Mouse (Mus musculus) myocyte (in vitro differentiated cells): ENCODE measurements around the gene Nfkbil1. TPM values are rescaled to one million over a fixed set of nuclear protein-coding genes. Genes with fewer than 3 reads are reported as not detected.

Source experiments
- H3K27me3 ChIP-seq: one replicate; pipeline ENCODE4 v1.6.1; 2011; ENCODE audit not compliant: control insufficient read depth, insufficient read depth, insufficient read length
- H3K36me3 ChIP-seq: one replicate; pipeline ENCODE4 v1.6.1; 2011; ENCODE audit not compliant: control insufficient read depth, insufficient read depth
- H3K4me2 ChIP-seq: one replicate; pipeline ENCODE4 v1.6.1; 2011; ENCODE audit warnings: low read depth, control low read depth
- H3K4me3 ChIP-seq: one replicate; pipeline ENCODE4 v1.5.1; 2011; ENCODE audit warnings: mild to moderate bottlenecking, control low read depth, moderate library complexity
- H3K79me2 ChIP-seq: one replicate; pipeline ENCODE4 v1.6.1; 2011; ENCODE audit not compliant: control insufficient read depth, insufficient read depth
- H3ac ChIP-seq: one replicate; pipeline ENCODE4 v1.6.1; 2011; ENCODE audit not compliant: control insufficient read depth, insufficient read length
- CEBPB ChIP-seq: IDR thresholded peaks from 2 replicates; pipeline ENCODE4 v1.6.1; 2011; ENCODE audit warnings: mild to moderate bottlenecking, moderate library complexity; ENCODE audit not compliant: poor library complexity, insufficient read depth, severe bottlenecking
- E2F4 ChIP-seq: IDR thresholded peaks from one replicate; pipeline ENCODE4 v1.6.1; 2011; ENCODE audit warnings: mild to moderate bottlenecking, control low read depth, moderate library complexity; ENCODE audit not compliant: insufficient read depth
- MAX ChIP-seq: IDR thresholded peaks from one replicate; pipeline ENCODE4 v1.6.1; 2011; ENCODE audit warnings: low read depth, mild to moderate bottlenecking, control low read depth
- MYOD1 ChIP-seq, 3 experiments: IDR thresholded peaks; one replicate each; pipeline ENCODE4 v1.6.1; 2011; ENCODE audit warnings: control low read depth in 2 of 3, low read depth in 2 of 3, mild to moderate bottlenecking in 2 of 3, moderate library complexity in 1 of 3; ENCODE audit not compliant: insufficient read length in 2 of 3, control insufficient read depth in 1 of 3
- MYOG ChIP-seq, 3 experiments: IDR thresholded peaks; one replicate each; pipeline ENCODE4 v1.6.1; 2011; ENCODE audit warnings: control low read depth in 2 of 3, low read depth in 2 of 3, mild to moderate bottlenecking in 2 of 3; ENCODE audit not compliant: insufficient read length in 2 of 3, control insufficient read depth in 1 of 3, insufficient read depth in 1 of 3
- POLR2A ChIP-seq: IDR thresholded peaks from one replicate; pipeline ENCODE4 v1.6.1; 2011; ENCODE audit warnings: low read depth, mild to moderate bottlenecking, control low read depth, moderate library complexity; ENCODE audit not compliant: insufficient read length
- POLR2AphosphoS2 ChIP-seq: IDR thresholded peaks from one replicate; pipeline ENCODE4 v1.6.1; 2011; ENCODE audit warnings: low read depth, control low read depth; ENCODE audit not compliant: insufficient read length
- REST ChIP-seq: IDR thresholded peaks from one replicate; pipeline ENCODE4 v1.6.1; 2011; ENCODE audit warnings: mild to moderate bottlenecking, control low read depth, moderate library complexity; ENCODE audit not compliant: insufficient read depth, insufficient read length
- SRF ChIP-seq: IDR thresholded peaks from one replicate; pipeline ENCODE4 v1.6.1; 2011; ENCODE audit warnings: low read depth; ENCODE audit not compliant: control insufficient read depth, insufficient read length
- TCF12 ChIP-seq: IDR thresholded peaks from one replicate; pipeline ENCODE4 v1.6.1; 2011; ENCODE audit warnings: mild to moderate bottlenecking, control low read depth; ENCODE audit not compliant: poor library complexity, insufficient read depth, severe bottlenecking
- TCF3 ChIP-seq: IDR thresholded peaks from one replicate; pipeline ENCODE4 v1.6.1; 2011; ENCODE audit warnings: low read depth, control low read depth; ENCODE audit not compliant: insufficient read length
- USF1 ChIP-seq: IDR thresholded peaks from one replicate; pipeline ENCODE4 v1.6.1; 2011; ENCODE audit warnings: low read depth, mild to moderate bottlenecking, control low read depth, moderate library complexity
- polyA plus RNA-seq: library from polyadenylated mRNA; unstranded; fragments of >200 nt; fragmentation: generic; extraction: Trizol; gene quantifications from one replicate; pipeline ENCODE4 v1.2.1, GENCODE M21; 2012; ENCODE audit warnings: missing spikeins

Nfkbil1 gene
- polyA plus RNA-seq, 1 experiment = 27.1 TPM

DNA sequence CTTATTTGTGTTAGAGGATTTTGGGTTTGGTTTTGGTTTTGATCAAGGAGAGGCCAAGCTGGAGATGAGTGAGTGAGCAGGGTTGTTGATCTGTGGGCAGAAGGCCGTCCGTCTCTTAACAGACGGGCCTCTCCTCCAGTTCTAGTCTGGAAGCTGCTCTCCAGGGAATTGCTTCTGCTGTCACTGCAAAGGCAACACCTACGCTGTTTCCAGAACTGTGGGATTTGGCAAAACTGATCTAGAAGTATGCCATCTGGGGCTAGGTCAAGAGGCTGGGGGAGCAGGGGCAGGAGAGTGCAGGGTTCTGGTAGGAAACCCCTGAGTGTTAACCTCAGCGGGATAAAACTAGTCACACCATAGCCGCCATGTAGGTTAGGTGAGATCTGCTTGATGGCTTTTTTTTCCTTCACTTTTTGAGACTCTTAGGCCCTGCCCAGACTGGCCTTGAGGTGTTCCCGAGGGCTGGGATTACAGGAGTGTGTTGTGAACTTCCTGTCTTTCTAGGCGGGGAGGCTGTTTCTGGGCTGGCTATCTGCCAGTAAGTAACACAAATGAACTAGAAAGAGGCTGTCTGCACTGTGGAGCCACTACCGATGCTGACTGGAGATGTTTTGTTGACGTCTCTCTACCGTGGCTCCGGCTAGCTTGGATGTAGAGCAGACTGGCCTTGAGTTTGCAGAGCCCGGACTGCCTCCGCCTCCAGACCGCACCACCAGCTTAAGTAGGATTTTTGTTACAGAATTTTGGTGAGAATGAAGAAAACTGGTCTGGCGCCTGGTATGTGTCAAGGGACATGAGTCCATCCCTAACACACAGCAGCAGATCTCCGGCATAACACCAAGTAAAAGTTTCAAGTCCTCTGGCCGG lies 2.2 kb downstream of the Nfkbil1 start, which contains the start of gene Atp6v1g2:
Gene Atp6v1g2, plus strand, starts transcription at position 547 of the 867 bp plus-strand sequence.
- Histone ChIP-seq H3K79me2 (peaks cover 21% of the 10 kb centered on the region), H3K4me2 (peak within 1 kb of the TSS; percentile 80), H3ac (peak within 1 kb of the TSS; percentile 80), H3K36me3 (peaks cover 14% of the 10 kb centered on the region), H3K27me3 (no peaks in the 10 kb centered on the region), H3K4me3 (peak within 1 kb of the TSS; percentile 94)
- TF ChIP-seq MYOD1 (IDR thresholded peaks at IDR 0.05; ENCODE audit: control insufficient read depth in 1 of 3, insufficient read length in 2 of 3, low read depth in 2 of 3) = no peak
- TF ChIP-seq TCF3 = no peak
- no peak for TF ChIP-seq POLR2A
- TF ChIP-seq POLR2AphosphoS2 = no peak
- no peak for TF ChIP-seq USF1
- TF ChIP-seq CEBPB = no peak
- no peak for TF ChIP-seq REST

DNA sequence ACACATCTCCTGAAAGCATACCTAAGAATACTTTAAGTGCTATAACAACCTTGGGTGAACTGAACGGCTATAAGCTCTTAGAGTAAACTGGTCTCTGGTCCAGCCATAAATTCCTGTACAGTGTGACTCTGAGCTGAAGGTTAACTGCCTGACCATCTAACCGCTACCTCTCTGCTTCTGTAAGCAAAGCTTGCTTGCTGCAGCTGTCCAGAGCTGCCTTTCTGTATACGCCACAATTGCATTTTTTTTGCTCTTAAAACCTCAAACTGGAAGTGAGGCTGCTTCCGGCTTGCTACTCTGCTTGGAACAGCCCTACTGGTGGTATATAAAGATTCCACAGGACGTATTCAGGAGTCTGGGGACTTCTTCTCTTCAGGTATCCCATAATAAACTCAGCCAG lies 2.9 kb downstream of the Nfkbil1 start:
- Histone ChIP-seq H3K27me3 (no peaks in the 10 kb centered on the region), H3K36me3 (peaks cover 14% of the 10 kb centered on the region), H3K4me2 (no peak overlapping the region), H3K79me2 (peaks cover 21% of the 10 kb centered on the region), H3ac (no peak overlapping the region), H3K4me3 (no peak overlapping the region)
- no peak for TF ChIP-seq POLR2AphosphoS2
- no peak for TF ChIP-seq CEBPB
- no peak for TF ChIP-seq USF1
- TF ChIP-seq MYOD1 (IDR thresholded peaks at IDR 0.05; ENCODE audit: control insufficient read depth in 1 of 3, insufficient read length in 2 of 3, low read depth in 2 of 3) = no peak
- no peak for TF ChIP-seq TCF12
- no peak for TF ChIP-seq REST
- TF ChIP-seq SRF = no peak
- TF ChIP-seq MAX = no peak
- no peak for TF ChIP-seq TCF3
- no peak for TF ChIP-seq POLR2A
- TF ChIP-seq E2F4 = no peak
- no peak for TF ChIP-seq MYOG (IDR thresholded peaks at IDR 0.05; ENCODE audit: control insufficient read depth in 1 of 3, insufficient read depth in 1 of 3, insufficient read length in 2 of 3, low read depth in 2 of 3)

DNA sequence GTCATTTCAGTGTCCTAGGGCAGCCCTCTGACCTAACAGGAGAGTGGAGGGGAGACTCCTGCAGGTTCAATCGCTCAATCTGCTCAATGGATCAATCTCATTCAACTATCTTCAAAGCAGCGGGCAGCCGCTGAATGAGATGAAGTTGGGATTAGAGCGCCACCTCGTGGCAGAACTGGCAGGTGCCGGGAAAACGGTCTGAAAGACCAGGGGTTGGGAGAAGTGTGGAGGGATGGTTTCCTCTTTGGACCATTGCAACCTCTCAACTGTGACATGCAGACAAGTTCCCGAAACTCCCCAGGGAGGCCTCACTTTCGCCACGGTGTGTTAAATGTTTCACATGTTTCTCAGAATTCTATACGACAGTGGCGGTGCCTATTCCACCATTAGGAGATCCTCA lies 3.5 kb downstream of the Nfkbil1 start:
- peaks cover 14% of the 10 kb centered on the region for H3K36me3 ChIP-seq
- peaks cover 21% of the 10 kb centered on the region for H3K79me2 ChIP-seq
- TF ChIP-seq MAX = no peak
- TF ChIP-seq REST = no peak
- no peak for TF ChIP-seq TCF3
- TF ChIP-seq E2F4 = no peak
- TF ChIP-seq CEBPB = no peak
- TF ChIP-seq USF1 = no peak
- no peak for TF ChIP-seq POLR2AphosphoS2
- no peaks in the 10 kb centered on the region for H3K27me3 ChIP-seq
- no peak overlapping the region for H3K4me2 ChIP-seq
- H3ac ChIP-seq = no peak overlapping the region
- H3K4me3 ChIP-seq = no peak overlapping the region

DNA sequence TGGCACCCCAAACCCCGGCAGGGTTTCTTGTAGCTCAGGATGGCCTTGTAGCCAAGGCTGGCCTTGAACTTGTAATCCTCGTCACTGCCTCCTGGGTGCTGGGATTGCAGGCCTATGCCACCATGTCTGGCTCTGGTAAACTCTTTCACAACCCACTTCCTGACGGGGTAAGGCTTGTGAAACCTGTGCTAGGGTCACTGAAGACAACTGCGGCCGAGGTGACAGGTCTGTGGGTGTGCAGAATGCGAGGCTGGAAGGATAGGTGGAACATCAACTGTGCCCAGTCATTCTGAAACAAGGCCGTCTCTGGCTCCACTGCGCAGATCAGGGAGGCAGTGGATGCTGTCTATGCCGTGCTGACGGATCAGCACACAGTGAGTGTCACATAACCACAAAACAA lies 4.6 kb downstream of the Nfkbil1 start:
- Histone ChIP-seq H3K27me3 (no peaks in the 10 kb centered on the region), H3ac (no peak overlapping the region), H3K79me2 (peaks cover 21% of the 10 kb centered on the region), H3K36me3 (peaks cover 14% of the 10 kb centered on the region), H3K4me3 (no peak overlapping the region), H3K4me2 (no peak overlapping the region)
- no peak for TF ChIP-seq MYOG (IDR thresholded peaks at IDR 0.05; ENCODE audit: control insufficient read depth in 1 of 3, insufficient read depth in 1 of 3, insufficient read length in 2 of 3, low read depth in 2 of 3)
- no peak for TF ChIP-seq MAX
- TF ChIP-seq POLR2A = no peak
- no peak for TF ChIP-seq USF1
- no peak for TF ChIP-seq TCF12
- TF ChIP-seq TCF3 = no peak
- no peak for TF ChIP-seq POLR2AphosphoS2
- TF ChIP-seq MYOD1 (IDR thresholded peaks at IDR 0.05; ENCODE audit: control insufficient read depth in 1 of 3, insufficient read length in 2 of 3, low read depth in 2 of 3) = no peak

- H3K36me3 ChIP-seq = peaks cover 10% of the 10 kb centered on the region
- H3K4me3 ChIP-seq = no peak overlapping the region
- peaks cover 5% of the 10 kb centered on the region for H3K79me2 ChIP-seq
- no peak overlapping the region for H3K4me2 ChIP-seq
- TF ChIP-seq MAX (no peak), CEBPB (no peak), POLR2A (no peak), TCF12 (no peak), MYOD1 (IDR thresholded peaks at IDR 0.05; ENCODE audit: control insufficient read depth in 1 of 3, insufficient read length in 2 of 3, low read depth in 2 of 3) (no peak), E2F4 (no peak), REST (no peak), POLR2AphosphoS2 (no peak), USF1 (no peak), MYOG (IDR thresholded peaks at IDR 0.05; ENCODE audit: control insufficient read depth in 1 of 3, insufficient read depth in 1 of 3, insufficient read length in 2 of 3, low read depth in 2 of 3) (no peak)
- H3K27me3 ChIP-seq = no peaks in the 10 kb centered on the region
- H3ac ChIP-seq = no peak overlapping the region
These were observed 9.0 kb downstream of the Nfkbil1 start for GRCm38 (mm10) chr17:35226561-35227046.
